Mouse (Mus musculus): Measurements from ENCODE around the gene Adgrl2. TPM values are rescaled to one million over a fixed set of nuclear protein-coding genes. Genes with fewer than 3 reads are reported as not detected.

Gene Adgrl2
- total and polyA plus RNA-seq, 3 experiments, result not detected

- no peak overlapping the region for H3K27ac ChIP-seq (ENCODE audit: control insufficient read depth, low read depth, low read length)
- H3K36me3 ChIP-seq (ENCODE audit: control insufficient read depth in 1 of 2, insufficient read depth in 2 of 2, low read length in 2 of 2), result no peaks in the 10 kb centered on the region
- no peak for DNase-seq (ENCODE audit: low read depth, low spot score)
- H3K79me2 ChIP-seq (ENCODE audit: control insufficient read depth, insufficient read depth, low read length, poor library complexity), result no peaks in the 10 kb centered on the region
- no peaks in the 10 kb centered on the region for H3K4me1 ChIP-seq (ENCODE audit: control insufficient read depth in 1 of 2, insufficient read depth in 2 of 2, low read length in 2 of 2)
- TF ChIP-seq RCOR1 (IDR thresholded peaks at IDR 0.05; ENCODE audit: low read depth, low read length), result no peak
- TF ChIP-seq MEF2A (IDR thresholded peaks at IDR 0.05; ENCODE audit: extremely low read depth, insufficient replicate concordance, low read depth, low read length, poor library complexity, severe bottlenecking), result no peak
- no peak for TF ChIP-seq CHD2 (IDR thresholded peaks at IDR 0.05; ENCODE audit: low read length)
- no peak for TF ChIP-seq ZMIZ1 (IDR thresholded peaks at IDR 0.05; ENCODE audit: low read depth, low read length)
- no peak for TF ChIP-seq USF1 (IDR thresholded peaks at IDR 0.05; ENCODE audit: low read depth, low read length)
- no peak for TF ChIP-seq MAFK (IDR thresholded peaks at IDR 0.05; ENCODE audit: borderline replicate concordance, low read depth, low read length)
- no peak for TF ChIP-seq CTCF (IDR thresholded peaks at IDR 0.05 in 2 of 3, conservative IDR thresholded peaks at IDR 0.05 in 1 of 3; ENCODE audit: control insufficient read depth in 1 of 3, insufficient read depth in 1 of 3, low read depth in 2 of 3, low read length in 3 of 3, poor library complexity in 1 of 3, severe bottlenecking in 1 of 3)
- TF ChIP-seq UBTF (IDR thresholded peaks at IDR 0.05; ENCODE audit: borderline replicate concordance, insufficient read depth, low read depth, low read length), result no peak
- no peak overlapping the region for H3K4me3 ChIP-seq (ENCODE audit: control insufficient read depth in 1 of 2, insufficient read depth in 1 of 2, low read depth in 2 of 2, low read length in 2 of 2)
- no peak overlapping the region for H3K9ac ChIP-seq (ENCODE audit: control insufficient read depth, low read depth, low read length, poor library complexity, severe bottlenecking)
- H3K27me3 ChIP-seq (ENCODE audit: control insufficient read depth in 1 of 2, insufficient read depth in 2 of 2, low read length in 2 of 2), result no peaks in the 10 kb centered on the region
- no peaks in the 10 kb centered on the region for H3K9me3 ChIP-seq (replicated peaks; ENCODE audit: insufficient read depth, low read length)
These were observed 183.4 kb downstream of the Adgrl2 start for GRCm38 (mm10) chr3:148806977-148807376.

GRCm38 (mm10) chr3:148793286-148793913 lies 197.0 kb downstream of the Adgrl2 start:
- TF ChIP-seq ZC3H11A (IDR thresholded peaks at IDR 0.05; ENCODE audit: low read depth, low read length), result no peak
- TF ChIP-seq TCF12 (IDR thresholded peaks at IDR 0.05; ENCODE audit: low read depth, low read length), result no peak
- no peak for TF ChIP-seq POLR2A (IDR thresholded peaks at IDR 0.05; ENCODE audit: control insufficient read depth in 1 of 2, insufficient read depth in 1 of 2, low read depth in 1 of 2, low read length in 2 of 2, poor library complexity in 1 of 2)
- no peak for TF ChIP-seq GABPA (IDR thresholded peaks at IDR 0.05; ENCODE audit: low read depth, low read length)
- TF ChIP-seq JUND (IDR thresholded peaks at IDR 0.05; ENCODE audit: low read depth, low read length), result no peak
- TF ChIP-seq MYC (IDR thresholded peaks at IDR 0.05; ENCODE audit: low read depth, low read length), result no peak
- TF ChIP-seq TBP (IDR thresholded peaks at IDR 0.05; ENCODE audit: low read depth, low read length), result no peak
- TF ChIP-seq ZMIZ1 (IDR thresholded peaks at IDR 0.05; ENCODE audit: low read depth, low read length), result no peak
- no peak for TF ChIP-seq BHLHE40 (IDR thresholded peaks at IDR 0.05; ENCODE audit: borderline replicate concordance, low read depth, low read length)
- TF ChIP-seq NELFE (IDR thresholded peaks at IDR 0.05; ENCODE audit: low read depth, low read length), result no peak
- TF ChIP-seq MXI1 (IDR thresholded peaks at IDR 0.05; ENCODE audit: low read depth, low read length), result no peak
- no peak for TF ChIP-seq KAT2A (conservative IDR thresholded peaks at IDR 0.05; ENCODE audit: low read depth, low read length)
- TF ChIP-seq EP300 (IDR thresholded peaks at IDR 0.05; ENCODE audit: low read depth in 1 of 2, low read length in 2 of 2), result no peak
- TF ChIP-seq TAL1 (IDR thresholded peaks at IDR 0.05; ENCODE audit: low read length), result no peak
- TF ChIP-seq POLR2AphosphoS2 (IDR thresholded peaks at IDR 0.05; ENCODE audit: low read length), result no peak
- no peak for TF ChIP-seq ZNF384 (IDR thresholded peaks at IDR 0.05; ENCODE audit: low read depth, low read length)
- TF ChIP-seq RCOR1 (IDR thresholded peaks at IDR 0.05; ENCODE audit: low read depth, low read length), result no peak
- no peak for DNase-seq (ENCODE audit: low read depth, low spot score)

More at GRCm38 (mm10) chr3:148793286-148793913, 197.0 kb downstream of the Adgrl2 start:
- no peaks in the 10 kb centered on the region for H3K27me3 ChIP-seq (ENCODE audit: control insufficient read depth in 1 of 2, insufficient read depth in 2 of 2, low read length in 2 of 2)
- no peaks in the 10 kb centered on the region for H3K79me2 ChIP-seq (ENCODE audit: control insufficient read depth, insufficient read depth, low read length, poor library complexity)
- no peak overlapping the region for H3K9ac ChIP-seq (ENCODE audit: control insufficient read depth, low read depth, low read length, poor library complexity, severe bottlenecking)
- H3K4me3 ChIP-seq (ENCODE audit: control insufficient read depth in 1 of 2, insufficient read depth in 1 of 2, low read depth in 2 of 2, low read length in 2 of 2), result no peak overlapping the region
- H3K27ac ChIP-seq (ENCODE audit: control insufficient read depth, low read depth, low read length), result no peak overlapping the region
- no peaks in the 10 kb centered on the region for H3K9me3 ChIP-seq (replicated peaks; ENCODE audit: insufficient read depth, low read length)
- no peaks in the 10 kb centered on the region for H3K36me3 ChIP-seq (ENCODE audit: control insufficient read depth in 1 of 2, insufficient read depth in 2 of 2, low read length in 2 of 2)
- no peaks in the 10 kb centered on the region for H3K4me1 ChIP-seq (ENCODE audit: control insufficient read depth in 1 of 2, insufficient read depth in 2 of 2, low read length in 2 of 2)

Measured in MEL (cell line).